Mouse (Mus musculus) skeletal muscle tissue, postnatal 0 days (tissue): ENCODE results near the gene 2700049A03Rik. TPM values are rescaled to one million over a fixed set of nuclear protein-coding genes. Genes with fewer than 3 reads are reported as not detected.

Source experiments
- polyA plus RNA-seq: library from polyadenylated mRNA; unstranded; fragments of >200 nt; fragmentation: Nextera tagmentation; extraction: Ambion mirVana; gene quantifications from 2 replicates; pipeline ENCODE4 v1.2.1, GENCODE M21; 2015

Gene 2700049A03Rik
- polyA plus RNA-seq, result 4.0 and 5.1 TPM in 2 replicates

GRCm38 (mm10) chr12:71136130-71136973 lies at the start of gene 2700049A03Rik, which contains the start of gene Timm9:
2700049A03Rik (plus strand) TSS chr12:71136848.
Timm9 (minus strand) TSS chr12:71136684.

GRCm38 (mm10) chr12:71111331-71111730 lies 25.3 kb upstream of the 2700049A03Rik start, which contains the start of gene Tomm20l:
Tomm20l (plus strand) TSS chr12:71111428.

Other genes starting within 250 kb of the 2700049A03Rik start
- gene Actr10, start 199.0 kb upstream of the 2700049A03Rik start, polyA plus RNA-seq, result 178 and 190 TPM in 2 replicates
- gene Psma3, start 162.2 kb upstream of the 2700049A03Rik start, polyA plus RNA-seq, result 583 and 656 TPM in 2 replicates
- 18.0 and 20.2 TPM in 2 replicates for gene Arid4a, start 120.9 kb upstream of the 2700049A03Rik start, polyA plus RNA-seq
- gene Tomm20l, start 25.4 kb upstream of the 2700049A03Rik start, polyA plus RNA-seq, result not detected in 2 replicates
- 63.3 and 65.5 TPM in 2 replicates for gene Timm9, start 164 bp upstream of the 2700049A03Rik start, polyA plus RNA-seq
- 7.6 and 7.8 TPM in 2 replicates for gene Dact1, start 173.0 kb downstream of the 2700049A03Rik start, polyA plus RNA-seq